Mouse (Mus musculus): ENCODE data around the gene Kcnc3. TPM values are rescaled to one million over a fixed set of nuclear protein-coding genes. Genes with fewer than 3 reads are reported as not detected.
A peak's percentile ranks its signal among the peaks of the same experiment; 100 is the strongest.

Gene Kcnc3
- polyA plus RNA-seq, 1 experiment from 2014 or later = 0.11 TPM

DNA sequence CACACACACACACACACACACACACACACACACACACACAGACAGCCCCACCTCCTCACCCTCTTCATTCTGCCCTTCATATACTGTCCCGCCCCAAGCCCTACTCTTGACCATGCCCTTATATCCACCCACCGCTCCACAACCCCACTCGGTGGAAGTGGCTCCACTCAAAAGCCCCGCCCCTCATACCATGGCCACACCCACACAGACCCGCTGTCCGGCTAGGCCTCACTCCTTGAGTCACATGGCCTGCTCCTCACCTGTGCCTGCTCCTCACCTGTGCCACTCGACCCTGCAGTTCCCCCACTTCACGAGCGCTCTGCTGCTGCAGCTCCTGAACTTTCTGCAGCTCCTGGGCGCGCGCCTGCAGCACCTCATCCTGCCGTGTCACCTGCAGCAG is 40.0 kb downstream of the Kcnc3 start:
- Histone ChIP-seq H3K27ac (ENCODE audit: low read length) (no peak overlapping the region), H3K9me3 (ENCODE audit: low read length) (no peaks in the 10 kb centered on the region), H3K4me3 (ENCODE audit: low read length) (no peak overlapping the region), H3K4me2 (replicated peaks; ENCODE audit: low read depth, low read length) (no peak overlapping the region), H3K4me1 (ENCODE audit: insufficient read depth, low read length) (no peaks in the 10 kb centered on the region), H3K27me3 (ENCODE audit: insufficient read depth, low read length) (no peaks in the 10 kb centered on the region), H3K9ac (replicated peaks; ENCODE audit: low read length) (no peak overlapping the region), H3K36me3 (ENCODE audit: insufficient read depth, low read length) (no peaks in the 10 kb centered on the region)
- 77% methylated on average over 13 of the region's 13 CpGs for WGBS
- no peak for ATAC-seq (ENCODE audit: low FRiP score, low TSS enrichment)

GRCm38 (mm10) chr7:44632676-44633075 is 42.2 kb downstream of the Kcnc3 start:
- Histone ChIP-seq H3K9me3 (ENCODE audit: low read length) (no peaks in the 10 kb centered on the region), H3K4me3 (ENCODE audit: low read length) (no peak overlapping the region), H3K4me1 (ENCODE audit: insufficient read depth, low read length) (no peaks in the 10 kb centered on the region), H3K27ac (ENCODE audit: low read length) (no peak overlapping the region), H3K9ac (replicated peaks; ENCODE audit: low read length) (no peak overlapping the region), H3K27me3 (ENCODE audit: insufficient read depth, low read length) (no peaks in the 10 kb centered on the region), H3K4me2 (replicated peaks; ENCODE audit: low read depth, low read length) (no peak overlapping the region), H3K36me3 (ENCODE audit: insufficient read depth, low read length) (no peaks in the 10 kb centered on the region)
- WGBS = 26% methylated on average over 13 of the region's 13 CpGs
- no peak for ATAC-seq (ENCODE audit: low FRiP score, low TSS enrichment)

- no peak overlapping the region for H3K27ac ChIP-seq (ENCODE audit: low read length)
- no peaks in the 10 kb centered on the region for H3K9me3 ChIP-seq (ENCODE audit: low read length)
- ATAC-seq (ENCODE audit: low FRiP score, low TSS enrichment) = no peak
- no peaks in the 10 kb centered on the region for H3K4me1 ChIP-seq (ENCODE audit: insufficient read depth, low read length)
- no peaks in the 10 kb centered on the region for H3K36me3 ChIP-seq (ENCODE audit: insufficient read depth, low read length)
- H3K27me3 ChIP-seq (ENCODE audit: insufficient read depth, low read length) = peaks cover under 1% of the 10 kb centered on the region
- no peak overlapping the region for H3K4me2 ChIP-seq (replicated peaks; ENCODE audit: low read depth, low read length)
- WGBS = 24% methylated on average over 15 of the region's 15 CpGs
- no peak overlapping the region for H3K9ac ChIP-seq (replicated peaks; ENCODE audit: low read length)
- no peak overlapping the region for H3K4me3 ChIP-seq (ENCODE audit: low read length)
Measured at GRCm38 (mm10) chr7:44633407-44633806, 42.9 kb downstream of the Kcnc3 start.

GRCm38 (mm10) chr7:44636684-44637083 is 46.2 kb downstream of the Kcnc3 start:
- ATAC-seq (ENCODE audit: low FRiP score, low TSS enrichment) = no peak
- Histone ChIP-seq H3K36me3 (ENCODE audit: insufficient read depth, low read length) (no peaks in the 10 kb centered on the region), H3K9me3 (ENCODE audit: low read length) (no peaks in the 10 kb centered on the region), H3K4me1 (ENCODE audit: insufficient read depth, low read length) (peaks cover 4% of the 10 kb centered on the region; the same call in 1 of the 2 replicates), H3K27me3 (ENCODE audit: insufficient read depth, low read length) (peaks cover 32% of the 10 kb centered on the region), H3K4me2 (replicated peaks; ENCODE audit: low read depth, low read length) (no peak overlapping the region), H3K9ac (replicated peaks; ENCODE audit: low read length) (no peak overlapping the region), H3K4me3 (ENCODE audit: low read length) (no peak overlapping the region), H3K27ac (ENCODE audit: low read length) (no peak overlapping the region)
- 86% methylated on average over 9 of the region's 9 CpGs for WGBS

DNA sequence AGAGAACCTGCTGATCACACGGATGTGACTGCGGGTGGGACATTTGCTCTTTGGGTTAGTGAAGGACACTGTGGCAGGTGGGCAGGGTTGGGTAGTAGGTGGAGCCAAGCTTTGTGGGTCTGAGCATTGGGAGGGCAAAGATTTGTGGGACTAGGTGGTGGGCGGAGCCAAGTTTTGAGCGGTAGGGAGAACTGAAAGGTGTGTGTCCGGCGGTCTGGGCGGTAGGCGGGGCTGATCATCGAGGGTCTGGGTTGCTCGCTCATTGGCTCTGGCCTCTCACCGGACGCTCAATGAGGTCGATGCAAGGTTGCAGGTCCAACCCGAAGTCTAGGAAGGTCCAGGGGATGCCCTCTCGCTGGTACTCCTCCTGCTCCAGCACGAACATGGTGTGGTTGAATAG is 48.2 kb downstream of the Kcnc3 start:
- Histone ChIP-seq H3K9ac (replicated peaks; ENCODE audit: low read length) (no peak overlapping the region), H3K27ac (ENCODE audit: low read length) (no peak overlapping the region), H3K36me3 (ENCODE audit: insufficient read depth, low read length) (no peaks in the 10 kb centered on the region), H3K4me3 (ENCODE audit: low read length) (0 out of 2 replicates have a peak overlapping the region, but pooled peaks have one; percentile 9), H3K27me3 (ENCODE audit: insufficient read depth, low read length) (peaks cover 36% of the 10 kb centered on the region), H3K4me2 (replicated peaks; ENCODE audit: low read depth, low read length) (peak overlapping the region; percentile 36), H3K9me3 (ENCODE audit: low read length) (no peaks in the 10 kb centered on the region), H3K4me1 (ENCODE audit: insufficient read depth, low read length) (peaks cover 4% of the 10 kb centered on the region; the same call in 1 of the 2 replicates)
- 0 out of 2 replicates have a peak, but pooled peaks have one; percentile 30 for ATAC-seq (ENCODE audit: low FRiP score, low TSS enrichment)
- WGBS = 3% methylated on average over 16 of the region's 16 CpGs

- H3K4me2 ChIP-seq (replicated peaks; ENCODE audit: low read depth, low read length) = peak overlapping the region; percentile 20
- H3K4me1 ChIP-seq (ENCODE audit: insufficient read depth, low read length) = peaks cover 4% of the 10 kb centered on the region; the same call in 1 of the 2 replicates
- H3K9ac ChIP-seq (replicated peaks; ENCODE audit: low read length) = no peak overlapping the region
- H3K4me3 ChIP-seq (ENCODE audit: low read length) = peak overlapping the region; percentile 18
- H3K9me3 ChIP-seq (ENCODE audit: low read length) = no peaks in the 10 kb centered on the region
- H3K36me3 ChIP-seq (ENCODE audit: insufficient read depth, low read length) = no peaks in the 10 kb centered on the region
- H3K27ac ChIP-seq (ENCODE audit: low read length) = no peak overlapping the region
- ATAC-seq (ENCODE audit: low FRiP score, low TSS enrichment) = no peak
- peaks cover 58% of the 10 kb centered on the region for H3K27me3 ChIP-seq (ENCODE audit: insufficient read depth, low read length)
- WGBS = 6% methylated on average over 25 of the region's 25 CpGs
Measured at GRCm38 (mm10) chr7:44640843-44641605, 50.6 kb downstream of the Kcnc3 start.

GRCm38 (mm10) chr7:44641887-44642286 is 51.4 kb downstream of the Kcnc3 start:
- H3K27me3 ChIP-seq (ENCODE audit: insufficient read depth, low read length) = peaks cover 59% of the 10 kb centered on the region
- ATAC-seq (ENCODE audit: low FRiP score, low TSS enrichment) = no peak
- H3K27ac ChIP-seq (ENCODE audit: low read length) = no peak overlapping the region
- H3K9ac ChIP-seq (replicated peaks; ENCODE audit: low read length) = no peak overlapping the region
- H3K9me3 ChIP-seq (ENCODE audit: low read length) = no peaks in the 10 kb centered on the region
- WGBS = 30% methylated on average over 8 of the region's 8 CpGs
- no peak overlapping the region for H3K4me2 ChIP-seq (replicated peaks; ENCODE audit: low read depth, low read length)
- no peaks in the 10 kb centered on the region for H3K36me3 ChIP-seq (ENCODE audit: insufficient read depth, low read length)
- H3K4me3 ChIP-seq (ENCODE audit: low read length) = no peak overlapping the region
- H3K4me1 ChIP-seq (ENCODE audit: insufficient read depth, low read length) = peaks cover 4% of the 10 kb centered on the region; the same call in 1 of the 2 replicates

DNA sequence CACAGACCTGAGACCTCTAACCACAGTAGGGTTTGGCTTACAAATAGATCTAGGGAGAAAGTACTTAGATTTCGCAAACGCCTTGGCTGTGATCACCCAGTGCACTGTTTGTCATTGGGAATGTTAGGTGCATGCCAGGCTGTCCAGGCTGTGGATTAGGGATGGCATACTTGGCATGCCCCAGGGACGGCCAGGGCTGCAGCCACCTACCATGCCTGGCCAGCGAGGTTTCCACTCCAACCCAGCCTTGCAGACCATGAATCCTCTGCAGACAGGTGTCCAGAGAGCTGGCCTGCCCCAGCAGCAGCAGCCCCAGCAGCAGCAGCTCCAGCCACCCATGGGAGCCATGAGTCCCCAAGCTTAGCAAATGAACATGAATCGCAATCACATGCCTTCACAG is 54.8 kb downstream of the Kcnc3 start:
- Histone ChIP-seq H3K36me3 (ENCODE audit: insufficient read depth, low read length) (no peaks in the 10 kb centered on the region), H3K9me3 (ENCODE audit: low read length) (no peaks in the 10 kb centered on the region), H3K4me1 (ENCODE audit: insufficient read depth, low read length) (peaks cover 4% of the 10 kb centered on the region; the same call in 1 of the 2 replicates), H3K4me2 (replicated peaks; ENCODE audit: low read depth, low read length) (no peak overlapping the region), H3K27ac (ENCODE audit: low read length) (no peak overlapping the region), H3K9ac (replicated peaks; ENCODE audit: low read length) (no peak overlapping the region), H3K4me3 (ENCODE audit: low read length) (no peak overlapping the region), H3K27me3 (ENCODE audit: insufficient read depth, low read length) (peaks cover 47% of the 10 kb centered on the region)
- no peak for ATAC-seq (ENCODE audit: low FRiP score, low TSS enrichment)
- WGBS = 75% methylated on average over 5 of the region's 5 CpGs

DNA sequence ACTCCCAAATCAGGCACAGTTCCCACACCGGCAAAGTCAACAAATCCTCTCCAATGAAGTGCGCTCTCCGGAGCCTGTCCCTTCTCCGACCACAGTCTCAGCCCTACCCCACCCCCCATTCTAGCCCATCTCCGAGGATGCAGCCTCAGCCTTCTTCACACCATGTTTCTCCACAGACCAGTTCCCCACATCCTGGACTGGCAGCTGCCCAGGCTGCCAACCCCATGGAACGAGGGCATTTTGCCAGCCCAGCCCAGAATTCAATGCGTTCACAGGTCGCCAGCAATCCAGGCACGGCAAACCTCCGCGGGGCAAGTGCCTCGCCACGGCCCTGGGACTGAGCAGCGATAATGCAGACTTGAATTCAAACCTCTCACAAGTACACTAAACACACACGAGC is 55.5 kb downstream of the Kcnc3 start:
- Histone ChIP-seq H3K4me2 (replicated peaks; ENCODE audit: low read depth, low read length) (no peak overlapping the region), H3K9ac (replicated peaks; ENCODE audit: low read length) (no peak overlapping the region), H3K27me3 (ENCODE audit: insufficient read depth, low read length) (peaks cover 40% of the 10 kb centered on the region), H3K4me3 (ENCODE audit: low read length) (no peak overlapping the region), H3K27ac (ENCODE audit: low read length) (no peak overlapping the region), H3K9me3 (ENCODE audit: low read length) (no peaks in the 10 kb centered on the region), H3K36me3 (ENCODE audit: insufficient read depth, low read length) (no peaks in the 10 kb centered on the region), H3K4me1 (ENCODE audit: insufficient read depth, low read length) (peaks cover 4% of the 10 kb centered on the region; the same call in 1 of the 2 replicates)
- no peak for ATAC-seq (ENCODE audit: low FRiP score, low TSS enrichment)
- WGBS = 20% methylated on average over 15 of the region's 15 CpGs

- Histone ChIP-seq H3K4me1 (ENCODE audit: insufficient read depth, low read length) (no peaks in the 10 kb centered on the region), H3K27me3 (ENCODE audit: insufficient read depth, low read length) (peaks cover 29% of the 10 kb centered on the region), H3K4me2 (replicated peaks; ENCODE audit: low read depth, low read length) (no peak overlapping the region), H3K4me3 (ENCODE audit: low read length) (no peak overlapping the region), H3K27ac (ENCODE audit: low read length) (no peak overlapping the region), H3K36me3 (ENCODE audit: insufficient read depth, low read length) (no peaks in the 10 kb centered on the region), H3K9me3 (ENCODE audit: low read length) (no peaks in the 10 kb centered on the region), H3K9ac (replicated peaks; ENCODE audit: low read length) (no peak overlapping the region)
- 49% methylated on average over 7 of the region's 7 CpGs for WGBS
- ATAC-seq (ENCODE audit: low FRiP score, low TSS enrichment) = no peak
Measured at GRCm38 (mm10) chr7:44647042-44647724, 56.7 kb downstream of the Kcnc3 start.

All from kidney, embryonic 16.5 days (tissue).